Mouse (Mus musculus): ENCODE measurements around the gene Nmd3. TPM values are rescaled to one million over a fixed set of nuclear protein-coding genes. Genes with fewer than 3 reads are reported as not detected.

Nmd3 gene
- 111 and 113 TPM in 2 replicates for polyA plus RNA-seq (2014; fragmentation: Nextera tagmentation; extraction: Ambion mirVana)

DNA sequence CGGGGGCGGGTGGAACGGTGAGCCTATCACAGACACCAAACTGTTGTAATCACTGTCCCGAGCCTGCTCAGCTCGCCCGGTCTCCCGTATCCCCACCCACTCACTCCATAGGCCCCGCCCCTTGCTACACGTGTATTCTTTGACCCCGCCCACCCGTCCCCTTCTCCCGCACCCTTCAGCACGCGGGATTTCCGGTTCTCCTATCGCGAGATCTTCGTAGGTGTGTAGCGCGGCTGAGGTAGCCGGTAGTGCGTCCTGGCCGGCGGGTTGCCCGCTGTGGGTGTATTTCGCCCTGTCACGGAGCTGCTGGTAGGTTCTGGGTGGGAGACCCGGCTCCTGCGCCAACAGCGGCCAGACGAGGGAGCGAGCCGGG lies at the start of gene Nmd3:
Gene Nmd3, plus strand, starts transcription at position 172 of the 373 bp plus-strand sequence.
- Histone ChIP-seq H3K27ac (peak within 1 kb of the TSS; percentile 90), H3K9me3 (ENCODE audit: control insufficient read depth, low read length) (no peaks in the 10 kb centered on the region), H3K9ac (peak within 1 kb of the TSS; percentile 94), H3K4me3 (replicated peaks; ENCODE audit: low read length) (peak within 1 kb of the TSS; percentile 98), H3K4me2 (replicated peaks) (peak within 1 kb of the TSS; percentile 95), H3K36me3 (replicated peaks; ENCODE audit: control insufficient read depth, insufficient read depth) (no peaks in the 10 kb centered on the region; the same call in 1 of the 2 replicates), H3K4me1 (replicated peaks; ENCODE audit: control insufficient read depth, insufficient read depth, low read length) (peaks cover 15% of the 10 kb centered on the region), H3K27me3 (ENCODE audit: control insufficient read depth, insufficient read depth, low read length) (no peaks in the 10 kb centered on the region)
- WGBS, result under 1% methylated on average over 26 of the region's 33 CpGs
- ATAC-seq (ENCODE audit: low FRiP score), result peak; percentile 98
- DNase-seq (ENCODE audit: low spot score), result peak; percentile 96

DNA sequence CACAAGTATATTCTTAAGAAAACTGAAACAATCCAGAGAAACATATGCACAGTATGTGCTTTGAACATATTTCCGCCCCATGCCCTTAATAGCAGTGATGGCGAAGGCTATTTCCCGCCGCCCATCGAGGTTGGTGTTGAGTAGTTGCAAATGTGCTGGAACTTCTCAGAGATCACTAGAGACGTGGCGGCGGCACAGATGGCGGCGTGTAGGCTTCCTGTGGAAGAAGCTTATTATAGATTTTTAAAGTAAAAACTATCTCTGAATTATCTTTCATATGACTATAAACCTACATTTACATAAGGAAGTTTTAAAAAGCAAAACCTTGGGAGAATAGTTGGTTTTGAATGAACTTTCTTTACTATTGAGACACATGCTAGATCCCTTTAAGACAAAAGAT lies 48.4 kb upstream of the Nmd3 start:
- Histone ChIP-seq H3K27me3 (ENCODE audit: control insufficient read depth, insufficient read depth, low read length) (no peaks in the 10 kb centered on the region), H3K4me1 (replicated peaks; ENCODE audit: control insufficient read depth, insufficient read depth, low read length) (no peaks in the 10 kb centered on the region), H3K4me2 (replicated peaks) (no peak overlapping the region), H3K4me3 (replicated peaks; ENCODE audit: low read length) (no peak overlapping the region), H3K9ac (no peak overlapping the region), H3K36me3 (replicated peaks; ENCODE audit: control insufficient read depth, insufficient read depth) (no peaks in the 10 kb centered on the region), H3K9me3 (ENCODE audit: control insufficient read depth, low read length) (no peaks in the 10 kb centered on the region), H3K27ac (no peak overlapping the region)
- 95% methylated on average over 10 of the region's 10 CpGs for WGBS
- no peak for DNase-seq (ENCODE audit: low spot score)
- no peak for ATAC-seq (ENCODE audit: low FRiP score)

DNA sequence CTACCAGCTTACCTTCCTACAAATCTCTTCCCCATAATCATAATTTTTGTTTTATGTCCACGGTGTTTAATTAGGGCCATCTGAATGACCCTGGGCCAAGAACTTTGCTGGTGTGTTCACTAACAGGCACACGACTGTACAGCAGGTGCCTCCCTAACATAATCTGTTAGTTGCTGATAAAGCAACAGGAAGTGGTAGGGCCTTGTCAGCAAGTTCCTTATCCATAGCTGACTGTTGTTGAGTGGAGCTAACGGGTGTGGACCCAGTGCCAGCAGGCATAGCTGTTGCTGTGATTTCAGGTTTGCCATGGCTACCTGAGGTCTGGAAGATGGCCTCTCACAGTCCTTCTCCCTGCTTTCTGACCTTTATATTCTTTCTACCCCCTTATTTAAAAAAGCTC lies 47.6 kb upstream of the Nmd3 start:
- Histone ChIP-seq H3K9ac (no peak overlapping the region), H3K27me3 (ENCODE audit: control insufficient read depth, insufficient read depth, low read length) (no peaks in the 10 kb centered on the region), H3K4me3 (replicated peaks; ENCODE audit: low read length) (no peak overlapping the region), H3K4me2 (replicated peaks) (no peak overlapping the region), H3K9me3 (ENCODE audit: control insufficient read depth, low read length) (no peaks in the 10 kb centered on the region), H3K27ac (no peak overlapping the region), H3K36me3 (replicated peaks; ENCODE audit: control insufficient read depth, insufficient read depth) (no peaks in the 10 kb centered on the region), H3K4me1 (replicated peaks; ENCODE audit: control insufficient read depth, insufficient read depth, low read length) (no peaks in the 10 kb centered on the region)
- ATAC-seq (ENCODE audit: low FRiP score) (no peak), DNase-seq (ENCODE audit: low spot score) (no peak)
- 89% methylated on average over 3 of the region's 3 CpGs for WGBS

DNA sequence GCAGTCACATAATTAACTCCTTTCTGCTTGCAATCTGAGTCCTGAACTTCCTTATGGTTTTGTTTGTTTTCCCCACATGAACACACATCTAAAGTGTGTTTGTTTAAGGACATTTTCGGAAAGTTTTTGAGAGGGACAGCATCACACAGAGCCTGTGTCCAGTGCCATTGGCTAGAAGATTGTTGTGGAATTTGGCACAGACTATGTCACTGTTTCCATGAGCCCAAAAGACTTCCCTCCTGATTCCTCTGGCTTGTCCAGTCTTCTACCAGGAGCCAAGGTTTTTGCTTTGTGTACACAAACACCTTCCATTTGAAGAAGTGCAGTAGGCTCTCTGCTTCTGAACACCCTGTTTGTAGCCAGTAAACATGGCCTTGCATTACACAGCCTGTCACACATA lies 32.0 kb upstream of the Nmd3 start:
- Histone ChIP-seq H3K4me2 (replicated peaks) (no peak overlapping the region), H3K4me1 (replicated peaks; ENCODE audit: control insufficient read depth, insufficient read depth, low read length) (no peaks in the 10 kb centered on the region), H3K4me3 (replicated peaks; ENCODE audit: low read length) (no peak overlapping the region), H3K27me3 (ENCODE audit: control insufficient read depth, insufficient read depth, low read length) (no peaks in the 10 kb centered on the region), H3K9ac (no peak overlapping the region), H3K27ac (no peak overlapping the region), H3K36me3 (replicated peaks; ENCODE audit: control insufficient read depth, insufficient read depth) (no peaks in the 10 kb centered on the region), H3K9me3 (ENCODE audit: control insufficient read depth, low read length) (no peaks in the 10 kb centered on the region)
- DNase-seq (ENCODE audit: low spot score), result no peak
- 83% methylated on average over 1 of the region's 1 CpGs for WGBS
- no peak for ATAC-seq (ENCODE audit: low FRiP score)

DNA sequence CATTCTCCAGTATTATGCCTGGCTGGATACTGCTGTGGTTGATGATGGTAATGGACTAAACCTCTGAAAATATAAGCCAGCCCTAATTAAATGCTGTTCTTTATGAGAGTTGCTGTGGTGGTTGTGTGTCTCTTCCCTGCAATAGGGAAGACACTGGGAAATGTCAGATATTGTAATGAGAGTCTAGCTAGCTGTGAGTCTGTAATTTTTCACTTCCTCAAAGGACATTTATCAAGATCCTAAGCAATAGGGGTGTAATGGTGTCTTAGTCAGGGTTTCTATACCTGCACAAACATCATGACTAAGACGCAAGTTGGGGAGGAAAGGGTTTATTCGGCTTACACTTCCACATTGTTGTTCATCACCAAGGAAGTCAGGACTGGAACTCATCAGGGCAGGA lies 30.8 kb upstream of the Nmd3 start:
- no peak for ATAC-seq (ENCODE audit: low FRiP score)
- Histone ChIP-seq H3K36me3 (replicated peaks; ENCODE audit: control insufficient read depth, insufficient read depth) (no peaks in the 10 kb centered on the region), H3K9ac (no peak overlapping the region), H3K4me3 (replicated peaks; ENCODE audit: low read length) (no peak overlapping the region), H3K4me2 (replicated peaks) (no peak overlapping the region), H3K27me3 (ENCODE audit: control insufficient read depth, insufficient read depth, low read length) (no peaks in the 10 kb centered on the region), H3K9me3 (ENCODE audit: control insufficient read depth, low read length) (no peaks in the 10 kb centered on the region), H3K27ac (no peak overlapping the region), H3K4me1 (replicated peaks; ENCODE audit: control insufficient read depth, insufficient read depth, low read length) (no peaks in the 10 kb centered on the region)
- no peak for DNase-seq (ENCODE audit: low spot score)
- WGBS, result 96% methylated on average over 2 of the region's 2 CpGs

DNA sequence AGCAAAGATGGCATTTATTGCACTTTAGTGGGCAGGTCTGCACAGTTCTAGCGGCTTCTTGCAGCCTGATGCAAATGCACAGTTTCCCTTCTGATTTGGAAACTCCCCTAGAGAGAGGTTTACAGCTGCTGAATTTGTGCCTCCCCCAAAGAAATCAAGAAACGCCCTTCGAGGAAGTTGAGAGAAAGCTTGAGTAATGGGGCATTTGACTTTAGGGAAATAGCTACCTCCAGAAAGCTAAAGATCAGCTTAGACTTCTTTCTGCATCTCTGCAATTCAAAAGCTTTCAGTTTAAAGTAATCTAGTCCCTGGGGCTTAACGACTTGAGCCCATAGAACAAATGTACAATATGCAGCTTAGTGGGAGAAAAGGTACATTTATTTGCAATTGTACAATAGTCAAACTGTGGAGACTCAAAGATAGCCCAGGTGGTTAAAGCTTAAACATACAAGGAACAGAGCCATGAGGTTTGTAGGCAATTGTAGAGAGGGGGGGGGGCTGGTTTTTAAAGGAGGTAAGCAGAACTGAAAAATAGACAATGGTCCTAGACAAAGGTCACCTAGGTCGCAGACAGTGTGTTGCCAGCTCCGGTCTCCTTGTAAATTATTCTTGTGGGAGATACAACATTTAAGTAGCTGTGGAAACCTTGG lies 21.8 kb upstream of the Nmd3 start:
- Histone ChIP-seq H3K9me3 (ENCODE audit: control insufficient read depth, low read length) (no peaks in the 10 kb centered on the region), H3K36me3 (replicated peaks; ENCODE audit: control insufficient read depth, insufficient read depth) (no peaks in the 10 kb centered on the region), H3K9ac (no peak overlapping the region), H3K4me1 (replicated peaks; ENCODE audit: control insufficient read depth, insufficient read depth, low read length) (no peaks in the 10 kb centered on the region), H3K27me3 (ENCODE audit: control insufficient read depth, insufficient read depth, low read length) (no peaks in the 10 kb centered on the region), H3K27ac (no peak overlapping the region), H3K4me2 (replicated peaks) (no peak overlapping the region), H3K4me3 (replicated peaks; ENCODE audit: low read length) (no peak overlapping the region)
- DNase-seq (ENCODE audit: low spot score) (no peak), ATAC-seq (ENCODE audit: low FRiP score) (no peak)
- WGBS, result 66% methylated on average over 6 of the region's 6 CpGs

DNA sequence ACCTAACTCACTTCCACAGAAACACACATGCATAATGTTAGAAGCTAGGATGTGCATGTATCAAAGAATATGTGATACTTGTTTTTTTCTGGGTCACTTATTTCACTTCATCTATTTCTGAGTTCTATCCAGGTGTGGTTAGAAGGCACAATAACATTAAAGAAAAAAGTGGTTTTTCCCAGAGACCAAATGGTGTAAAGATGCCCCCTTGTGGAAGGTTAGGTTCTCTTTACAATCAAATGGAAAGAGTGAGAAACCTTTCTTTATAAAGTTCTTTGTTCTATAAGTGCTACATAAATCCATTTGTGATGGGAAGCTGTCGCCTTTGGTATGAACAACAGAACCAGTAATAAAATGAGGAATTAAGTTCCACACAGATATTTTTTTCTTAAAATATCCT lies 19.9 kb upstream of the Nmd3 start:
- H3K9me3 ChIP-seq (ENCODE audit: control insufficient read depth, low read length), result no peaks in the 10 kb centered on the region
- no peaks in the 10 kb centered on the region for H3K27me3 ChIP-seq (ENCODE audit: control insufficient read depth, insufficient read depth, low read length)
- WGBS, result 45% methylated on average over 1 of the region's 1 CpGs
- no peak overlapping the region for H3K27ac ChIP-seq
- no peak overlapping the region for H3K9ac ChIP-seq
- H3K4me3 ChIP-seq (replicated peaks; ENCODE audit: low read length), result no peak overlapping the region
- ATAC-seq (ENCODE audit: low FRiP score) (no peak), DNase-seq (ENCODE audit: low spot score) (peak; percentile 73)
- H3K4me2 ChIP-seq (replicated peaks), result no peak overlapping the region
- H3K4me1 ChIP-seq (replicated peaks; ENCODE audit: control insufficient read depth, insufficient read depth, low read length), result no peaks in the 10 kb centered on the region
- no peaks in the 10 kb centered on the region for H3K36me3 ChIP-seq (replicated peaks; ENCODE audit: control insufficient read depth, insufficient read depth)

DNA sequence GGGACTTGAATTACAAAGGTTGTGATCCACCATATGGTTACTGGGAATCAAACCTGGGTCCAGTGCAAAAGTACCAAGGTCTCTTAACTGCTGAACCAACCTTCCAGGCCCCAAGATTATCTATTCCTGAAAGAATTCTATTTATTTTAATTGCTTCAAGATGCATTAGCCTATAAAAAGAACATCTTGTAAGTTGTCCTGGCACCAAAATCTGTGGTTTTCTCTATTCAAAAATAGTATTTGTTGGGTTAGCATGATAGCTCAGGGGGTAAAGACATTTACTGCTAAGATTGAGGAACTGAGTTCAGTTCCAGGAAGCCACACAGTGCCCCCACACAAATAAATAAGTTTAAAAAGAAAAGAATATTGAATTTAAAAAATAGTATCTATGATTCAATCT lies 19.4 kb upstream of the Nmd3 start:
- Histone ChIP-seq H3K4me1 (replicated peaks; ENCODE audit: control insufficient read depth, insufficient read depth, low read length) (no peaks in the 10 kb centered on the region), H3K4me2 (replicated peaks) (no peak overlapping the region), H3K27ac (no peak overlapping the region), H3K36me3 (replicated peaks; ENCODE audit: control insufficient read depth, insufficient read depth) (no peaks in the 10 kb centered on the region), H3K9me3 (ENCODE audit: control insufficient read depth, low read length) (no peaks in the 10 kb centered on the region), H3K9ac (no peak overlapping the region), H3K4me3 (replicated peaks; ENCODE audit: low read length) (no peak overlapping the region), H3K27me3 (ENCODE audit: control insufficient read depth, insufficient read depth, low read length) (no peaks in the 10 kb centered on the region)
- ATAC-seq (ENCODE audit: low FRiP score) (no peak), DNase-seq (ENCODE audit: low spot score) (no peak)

DNA sequence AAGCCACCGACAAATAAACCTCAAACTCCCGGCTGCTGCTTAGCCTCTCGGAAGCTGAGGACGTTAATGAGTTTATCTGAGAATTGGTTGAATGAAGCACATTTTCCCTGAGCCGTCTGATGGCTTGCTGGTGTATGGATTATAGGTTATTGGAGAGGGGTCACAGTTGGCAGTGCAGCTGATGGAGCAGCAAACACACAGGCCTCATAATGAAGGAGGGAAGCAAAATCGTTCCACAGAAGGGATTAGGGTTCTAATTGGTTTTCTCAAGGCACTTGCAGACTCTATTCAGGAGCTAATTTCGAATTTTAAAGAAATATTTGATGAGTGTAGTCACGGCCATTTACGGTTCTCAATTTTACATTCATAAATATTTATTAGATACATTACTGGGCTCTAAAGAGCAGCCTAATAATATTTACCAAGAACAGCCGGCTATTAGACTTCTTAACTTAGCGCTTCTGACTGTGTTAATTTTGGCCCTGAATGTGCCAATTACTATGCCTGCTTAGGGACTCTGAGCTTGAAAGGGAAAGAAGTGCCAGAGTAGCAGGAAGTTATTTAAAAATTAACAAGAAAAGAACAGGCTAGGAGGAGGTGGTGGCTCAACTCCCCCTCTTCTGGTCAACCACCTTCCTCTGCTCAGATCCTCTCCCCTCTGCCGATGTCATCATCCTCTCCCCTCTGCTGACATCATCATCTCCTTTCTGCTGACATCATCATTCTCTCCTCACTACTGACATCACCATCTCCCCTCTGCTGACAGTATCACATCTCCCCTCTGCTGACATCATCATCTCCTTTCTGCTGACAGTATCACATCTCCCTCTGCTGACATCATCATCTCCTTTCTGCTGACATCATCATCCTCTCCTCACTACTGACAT lies 12.5 kb upstream of the Nmd3 start:
- DNase-seq (ENCODE audit: low spot score), result peak; percentile 38
- H3K4me1 ChIP-seq (replicated peaks; ENCODE audit: control insufficient read depth, insufficient read depth, low read length), result peaks cover 15% of the 10 kb centered on the region; the same call in 1 of the 2 replicates
- peak; percentile 87 for ATAC-seq (ENCODE audit: low FRiP score)
- H3K27ac ChIP-seq, result peak overlapping the region; percentile 49
- H3K9ac ChIP-seq, result no peak overlapping the region; the same call in 1 of the 2 replicates
- H3K27me3 ChIP-seq (ENCODE audit: control insufficient read depth, insufficient read depth, low read length), result no peaks in the 10 kb centered on the region
- WGBS, result 26% methylated on average over 12 of the region's 12 CpGs
- H3K4me3 ChIP-seq (replicated peaks; ENCODE audit: low read length), result no peak overlapping the region
- no peaks in the 10 kb centered on the region for H3K9me3 ChIP-seq (ENCODE audit: control insufficient read depth, low read length)
- H3K36me3 ChIP-seq (replicated peaks; ENCODE audit: control insufficient read depth, insufficient read depth), result no peaks in the 10 kb centered on the region
- no peak overlapping the region; the same call in 1 of the 2 replicates for H3K4me2 ChIP-seq (replicated peaks)

Measured in hindbrain, embryonic 14.5 days (tissue).